30 mouse cellular contexts compared by ENCODE assay signal in genomic region chr1:168950947-168951346, GRCm38 (mm10).
DNase-seq lines count a peak whose midpoint lies in the region; ATAC-seq and TF ChIP-seq lines count a peak whose summit lies in the region.
"Had no signal": no experiment of that assay in that cellular context is flagged by ENCODE, and none has a peak within 500 bp of the region (broad histone marks: within the 10 kb centered on the region; RNA-seq: fewer than 3 reads in every experiment).

No protein-coding gene starts in this region.

- no peaks in the 10 kb centered on the region for H3K4me1 ChIP-seq in kidney, adult 2 months (ENCODE audit: control insufficient read depth, insufficient read depth, low read length)
- no peaks in the 10 kb centered on the region for H3K4me1 ChIP-seq in kidney, embryonic 14.5 days (ENCODE audit: control insufficient read depth, insufficient read depth, low read length)
- H3K4me1 ChIP-seq in embryonic fibroblast, embryonic 13.5 days (ENCODE audit: control insufficient read depth, insufficient read depth, low read length), result no peaks in the 10 kb centered on the region
- no peaks in the 10 kb centered on the region for H3K4me1 ChIP-seq in midbrain, embryonic 11.5 days (ENCODE audit: control insufficient read depth, insufficient read depth, low read length)
- H3K4me1 ChIP-seq: embryonic facial prominence, embryonic 10.5 days; embryonic facial prominence, embryonic 15.5 days; heart, embryonic 13.5 days; limb, embryonic 10.5 days; limb, embryonic 15.5 days; liver, embryonic 13.5 days; midbrain, embryonic 15.5 days had no signal

- ATAC-seq in kidney, embryonic 14.5 days (ENCODE audit: low FRiP score, low TSS enrichment), result no peak
- ATAC-seq in midbrain, embryonic 11.5 days (ENCODE audit: low FRiP score), result no peak
- ATAC-seq: activated CD4-positive, CD25-positive, alpha-beta regulatory T cell, adult 4 months; CD4-positive, CD25-positive, alpha-beta regulatory T cell, adult 4 months; forebrain, embryonic 14.5 days; intestine, postnatal 0 days; midbrain, embryonic 15.5 days had no signal

- H3K4me3 ChIP-seq in kidney, adult 2 months (ENCODE audit: insufficient read depth, low read depth, low read length), result no peak overlapping the region
- no peak overlapping the region for H3K4me3 ChIP-seq in kidney, embryonic 14.5 days (ENCODE audit: low read length)
- H3K4me3 ChIP-seq in embryonic fibroblast, embryonic 13.5 days (ENCODE audit: insufficient read depth, low read length), result no peak overlapping the region
- no peak overlapping the region for H3K4me3 ChIP-seq in midbrain, embryonic 11.5 days (ENCODE audit: low read depth, low read length)
- H3K4me3 ChIP-seq: embryonic facial prominence, embryonic 10.5 days; embryonic facial prominence, embryonic 15.5 days; heart, embryonic 13.5 days; layer of hippocampus, adult 2 months; limb, embryonic 10.5 days; limb, embryonic 15.5 days; liver, embryonic 13.5 days; midbrain, embryonic 15.5 days had no signal

- H3K36me3 ChIP-seq in kidney, adult 2 months (ENCODE audit: control insufficient read depth, insufficient read depth, low read length), result no peaks in the 10 kb centered on the region
- no peaks in the 10 kb centered on the region for H3K36me3 ChIP-seq in kidney, embryonic 14.5 days (ENCODE audit: control insufficient read depth, insufficient read depth, low read length)
- H3K36me3 ChIP-seq in midbrain, embryonic 11.5 days (ENCODE audit: control insufficient read depth, insufficient read depth, low read length), result no peaks in the 10 kb centered on the region
- H3K36me3 ChIP-seq: embryonic facial prominence, embryonic 10.5 days; embryonic facial prominence, embryonic 15.5 days; heart, embryonic 13.5 days; limb, embryonic 10.5 days; limb, embryonic 15.5 days; liver, embryonic 13.5 days; midbrain, embryonic 15.5 days had no signal

- H3K9me3 ChIP-seq in kidney, embryonic 14.5 days (ENCODE audit: control insufficient read depth, low read length), result no peaks in the 10 kb centered on the region
- no peaks in the 10 kb centered on the region for H3K9me3 ChIP-seq in midbrain, embryonic 11.5 days (ENCODE audit: control insufficient read depth, low read length)
- H3K9me3 ChIP-seq: embryonic facial prominence, embryonic 15.5 days; limb, embryonic 10.5 days; limb, embryonic 15.5 days; liver, embryonic 13.5 days; midbrain, embryonic 15.5 days had no signal

- no peak overlapping the region for H3K4me2 ChIP-seq in kidney, embryonic 14.5 days (replicated peaks; ENCODE audit: low read depth, low read length)
- no peak overlapping the region for H3K4me2 ChIP-seq in midbrain, embryonic 11.5 days
- H3K4me2 ChIP-seq: embryonic facial prominence, embryonic 15.5 days; heart, embryonic 13.5 days; hindbrain, embryonic 14.5 days; limb, embryonic 15.5 days; liver, embryonic 13.5 days; midbrain, embryonic 15.5 days had no signal

- peak; percentile 58 for DNase-seq in kidney, adult 2 months
- DNase-seq in left cerebral cortex, adult 11 months (ENCODE audit: low spot score), result peak; percentile 21
- DNase-seq in left cerebral cortex, adult 18-20 months (ENCODE audit: low spot score in 2 of 2), result no peak
- peak; percentile 69 for DNase-seq in 416B (ENCODE audit: low read depth)
- no peak for DNase-seq in midbrain, embryonic 11.5 days (ENCODE audit: low spot score, missing footprints)
- DNase-seq: adrenal gland, adult 2 months; adrenal gland, postnatal 36 days; cerebellum, adult 2 months; cerebellum, postnatal 25 days; gastrocnemius, postnatal 10 days; heart, postnatal 10 days; kidney, postnatal 10 days; layer of hippocampus, postnatal 36 days; liver, embryonic 13.5 days; lung, adult 18-20 months; lung, postnatal 14 days had no signal

- no peak for TF ChIP-seq CTCF in kidney, adult 2 months (conservative IDR thresholded peaks at IDR 0.05; ENCODE audit: insufficient read depth, insufficient read length, low read depth, low read length)
- no peak for TF ChIP-seq CTCF in embryonic fibroblast, embryonic 13.5 days (IDR thresholded peaks at IDR 0.05; ENCODE audit: borderline replicate concordance, insufficient read depth, low read length)

- no peak overlapping the region for H3K27ac ChIP-seq in kidney, adult 2 months (ENCODE audit: insufficient read depth, low read depth, low read length)
- H3K27ac ChIP-seq in kidney, embryonic 14.5 days (ENCODE audit: low read depth, low read length), result no peak overlapping the region
- H3K27ac ChIP-seq in embryonic fibroblast, embryonic 13.5 days (ENCODE audit: insufficient read depth, low read length), result 0 out of 2 replicates have a peak overlapping the region, but pooled peaks have one; percentile 26
- no peak overlapping the region for H3K27ac ChIP-seq in midbrain, embryonic 11.5 days (ENCODE audit: low read depth, low read length)
- H3K27ac ChIP-seq: embryonic facial prominence, embryonic 10.5 days; embryonic facial prominence, embryonic 15.5 days; heart, embryonic 13.5 days; hindbrain, embryonic 14.5 days; layer of hippocampus, adult 2 months; limb, embryonic 10.5 days; limb, embryonic 15.5 days; liver, embryonic 13.5 days; midbrain, embryonic 15.5 days had no signal

- no peak overlapping the region for H3K9ac ChIP-seq in kidney, embryonic 14.5 days (ENCODE audit: low read depth, low read length)
- H3K9ac ChIP-seq in midbrain, embryonic 11.5 days (ENCODE audit: low read length), result no peak overlapping the region
- H3K9ac ChIP-seq: embryonic facial prominence, embryonic 15.5 days; heart, embryonic 13.5 days; hindbrain, embryonic 14.5 days; limb, embryonic 15.5 days; liver, embryonic 13.5 days; midbrain, embryonic 15.5 days had no signal

- no peaks in the 10 kb centered on the region for H3K27me3 ChIP-seq in kidney, adult 2 months (replicated peaks; ENCODE audit: control insufficient read depth, insufficient read depth, low read length)
- H3K27me3 ChIP-seq in kidney, embryonic 14.5 days (ENCODE audit: control insufficient read depth, insufficient read depth, low read length), result no peaks in the 10 kb centered on the region
- no peaks in the 10 kb centered on the region for H3K27me3 ChIP-seq in midbrain, embryonic 11.5 days (ENCODE audit: control insufficient read depth, insufficient read depth, low read length)
- H3K27me3 ChIP-seq: embryonic facial prominence, embryonic 15.5 days; heart, embryonic 13.5 days; limb, embryonic 15.5 days; liver, embryonic 13.5 days; midbrain, embryonic 15.5 days had no signal

- no peak for TF ChIP-seq POLR2A in kidney, adult 2 months (IDR thresholded peaks at IDR 0.05; ENCODE audit: low read depth, low read length)
- TF ChIP-seq POLR2A in embryonic fibroblast, embryonic 13.5 days (IDR thresholded peaks at IDR 0.05; ENCODE audit: low read depth, low read length), result no peak

Comparison
In these comparisons a context has a peak if more than half of its experiments do, and no peak if none do; other contexts are left out.
1. DNase-seq: peak in kidney, adult 2 months (single experiment), left cerebral cortex, adult 11 months (single experiment) and 416B (single experiment); none in left cerebral cortex, adult 18-20 months (0 of 2) and midbrain, embryonic 11.5 days (single experiment).